Mouse (Mus musculus): Measurements from ENCODE around the gene Olfr452. TPM values are rescaled to one million over a fixed set of nuclear protein-coding genes. Genes with fewer than 3 reads are reported as not detected.

The Olfr452 gene
- polyA plus RNA-seq (2014; fragmentation: Illumina TruSeq; extraction: RNeasy Lipid Tissue Mini Kit (QIAGEN cat#74804); ENCODE audit: low read depth, low replicate concordance) = not detected

DNA sequence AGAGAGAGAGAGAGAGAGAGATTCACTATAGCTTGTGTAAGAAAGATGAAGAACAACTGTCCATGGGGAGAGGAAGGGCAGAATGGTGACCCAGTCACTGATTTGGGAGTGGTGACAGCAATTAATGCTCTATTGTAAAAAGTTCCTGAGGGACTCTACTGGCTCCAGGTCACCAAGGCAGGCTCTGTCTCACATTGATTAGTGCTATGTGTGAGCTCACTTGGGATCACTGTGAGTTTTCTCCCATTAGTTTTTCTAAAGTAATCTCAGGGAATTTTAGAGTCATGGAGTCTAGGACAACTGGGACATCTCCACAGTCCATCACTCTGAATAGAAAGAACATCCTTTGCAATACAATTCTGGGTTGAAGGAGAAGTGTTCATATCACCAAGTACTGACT is at the start of gene Olfr452:
Gene Olfr452, plus strand, starts transcription at position 301 of the 400 bp plus-strand sequence.

DNA sequence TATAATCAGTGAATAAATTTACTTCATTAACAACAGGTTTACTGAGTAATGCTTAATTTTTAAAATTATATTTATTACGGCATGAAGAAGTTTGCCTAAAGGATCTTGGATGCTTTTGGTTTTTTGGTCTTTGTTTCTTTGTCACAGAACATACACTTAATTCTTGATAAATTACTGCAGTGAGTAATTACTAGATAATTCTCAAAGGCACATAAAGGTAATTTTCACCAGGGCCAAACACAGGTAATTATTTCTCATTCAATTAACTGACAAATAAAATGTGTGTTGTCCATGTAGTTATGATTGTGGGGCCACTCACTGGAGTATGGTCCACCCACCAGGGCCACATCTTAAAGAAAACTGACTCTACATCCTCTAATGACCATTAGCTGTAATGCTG is 45.8 kb upstream of the Olfr452 start, which contains the start of gene Olfr453:
Gene Olfr453, plus strand, starts transcription at position 301 of the 400 bp plus-strand sequence.

DNA sequence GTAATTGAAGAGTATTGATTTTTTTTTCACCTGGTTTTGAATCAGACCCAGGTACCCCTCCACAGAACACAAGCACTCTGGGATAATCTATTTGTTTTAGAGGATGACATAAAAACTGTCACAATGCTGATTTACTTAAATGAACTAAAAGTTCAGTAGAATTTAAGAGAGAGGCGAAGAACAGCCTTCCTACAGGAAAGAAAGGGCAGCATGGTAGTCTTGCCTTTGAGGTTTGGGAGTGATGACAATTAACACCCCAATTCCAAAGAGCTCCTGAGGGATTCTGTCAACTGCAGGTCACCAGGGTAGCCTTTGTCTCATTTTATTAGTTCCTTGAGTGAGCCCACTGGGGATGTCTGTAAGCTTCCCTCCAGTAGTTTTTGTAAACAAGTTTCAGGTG is 28.8 kb upstream of the Olfr452 start, which contains the start of gene Olfr38:
Gene Olfr38, plus strand, starts transcription at position 301 of the 400 bp plus-strand sequence.

DNA sequence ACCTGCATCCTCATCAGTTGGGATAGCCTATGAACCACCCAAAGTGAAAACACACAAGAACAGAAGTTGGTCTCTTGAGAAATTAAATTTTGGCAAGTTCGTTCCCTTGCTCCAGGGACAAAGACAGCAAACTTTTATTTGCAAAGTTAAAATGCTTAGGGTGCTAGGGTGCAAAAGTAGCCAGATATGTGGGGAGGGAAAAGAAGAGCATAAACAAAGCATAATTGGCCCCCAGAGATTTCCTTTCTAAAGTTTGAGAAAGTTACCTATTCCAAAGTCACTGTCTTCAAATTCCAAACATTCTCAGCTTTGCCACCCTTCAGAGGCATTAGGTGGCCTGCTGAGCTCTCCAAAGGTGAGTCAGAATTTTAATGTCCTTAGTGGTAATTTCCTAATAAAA is 26.7 kb downstream of the Olfr452 start, which contains the start of gene Olfr450:
Gene Olfr450, plus strand, starts transcription at position 301 of the 400 bp plus-strand sequence.

DNA sequence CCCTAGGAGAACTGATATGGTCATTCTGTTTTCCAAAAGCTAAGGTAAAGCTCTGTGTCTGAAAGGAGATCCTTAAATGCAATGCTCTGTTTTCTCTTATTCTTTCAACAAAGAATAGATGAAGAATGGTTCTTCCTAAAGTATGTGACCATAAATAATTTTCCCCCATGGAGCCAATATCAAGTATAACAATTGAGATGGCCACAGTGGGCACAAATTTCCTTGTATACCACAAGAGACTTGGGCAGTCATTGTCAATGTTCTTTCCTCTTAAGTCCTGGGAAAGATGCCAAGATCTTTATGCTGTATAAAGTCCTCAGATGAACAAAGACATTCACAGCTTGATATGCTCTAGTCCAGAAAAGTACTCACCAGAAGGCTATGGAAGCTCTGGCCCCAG is 49.2 kb downstream of the Olfr452 start, which contains the start of gene Olfr449:
Gene Olfr449, plus strand, starts transcription at position 301 of the 400 bp plus-strand sequence.

Other genes with a start within 250 kb of the Olfr452 start
- gene Olfr455, start 237.5 kb upstream of the Olfr452 start, polyA plus RNA-seq (2014; fragmentation: Illumina TruSeq; extraction: RNeasy Lipid Tissue Mini Kit (QIAGEN cat#74804); ENCODE audit: low read depth, low replicate concordance) = not detected
- not detected for gene Tcaf3, start 187.4 kb upstream of the Olfr452 start, polyA plus RNA-seq (2014; fragmentation: Illumina TruSeq; extraction: RNeasy Lipid Tissue Mini Kit (QIAGEN cat#74804); ENCODE audit: low read depth, low replicate concordance)
- 5.6 TPM for gene Tcaf2, start 139.8 kb upstream of the Olfr452 start, polyA plus RNA-seq (2014; fragmentation: Illumina TruSeq; extraction: RNeasy Lipid Tissue Mini Kit (QIAGEN cat#74804); ENCODE audit: low read depth, low replicate concordance)
- gene Tcaf1, start 75.0 kb upstream of the Olfr452 start, polyA plus RNA-seq (2014; fragmentation: Illumina TruSeq; extraction: RNeasy Lipid Tissue Mini Kit (QIAGEN cat#74804); ENCODE audit: low read depth, low replicate concordance) = 35.3 TPM
- gene Olfr453, start 45.7 kb upstream of the Olfr452 start, polyA plus RNA-seq (2014; fragmentation: Illumina TruSeq; extraction: RNeasy Lipid Tissue Mini Kit (QIAGEN cat#74804); ENCODE audit: low read depth, low replicate concordance) = not detected
- not detected for gene Olfr38, start 28.7 kb upstream of the Olfr452 start, polyA plus RNA-seq (2014; fragmentation: Illumina TruSeq; extraction: RNeasy Lipid Tissue Mini Kit (QIAGEN cat#74804); ENCODE audit: low read depth, low replicate concordance)
- not detected for gene Olfr450, start 26.8 kb downstream of the Olfr452 start, polyA plus RNA-seq (2014; fragmentation: Illumina TruSeq; extraction: RNeasy Lipid Tissue Mini Kit (QIAGEN cat#74804); ENCODE audit: low read depth, low replicate concordance)
- gene Olfr449, start 49.3 kb downstream of the Olfr452 start, polyA plus RNA-seq (2014; fragmentation: Illumina TruSeq; extraction: RNeasy Lipid Tissue Mini Kit (QIAGEN cat#74804); ENCODE audit: low read depth, low replicate concordance) = not detected
- not detected for gene Olfr448, start 105.3 kb downstream of the Olfr452 start, polyA plus RNA-seq (2014; fragmentation: Illumina TruSeq; extraction: RNeasy Lipid Tissue Mini Kit (QIAGEN cat#74804); ENCODE audit: low read depth, low replicate concordance)
- gene Olfr447, start 123.8 kb downstream of the Olfr452 start, polyA plus RNA-seq (2014; fragmentation: Illumina TruSeq; extraction: RNeasy Lipid Tissue Mini Kit (QIAGEN cat#74804); ENCODE audit: low read depth, low replicate concordance) = not detected
- not detected for gene Olfr446, start 136.3 kb downstream of the Olfr452 start, polyA plus RNA-seq (2014; fragmentation: Illumina TruSeq; extraction: RNeasy Lipid Tissue Mini Kit (QIAGEN cat#74804); ENCODE audit: low read depth, low replicate concordance)
- not detected for gene Olfr444, start 164.0 kb downstream of the Olfr452 start, polyA plus RNA-seq (2014; fragmentation: Illumina TruSeq; extraction: RNeasy Lipid Tissue Mini Kit (QIAGEN cat#74804); ENCODE audit: low read depth, low replicate concordance)